In the genomic region with DNA sequence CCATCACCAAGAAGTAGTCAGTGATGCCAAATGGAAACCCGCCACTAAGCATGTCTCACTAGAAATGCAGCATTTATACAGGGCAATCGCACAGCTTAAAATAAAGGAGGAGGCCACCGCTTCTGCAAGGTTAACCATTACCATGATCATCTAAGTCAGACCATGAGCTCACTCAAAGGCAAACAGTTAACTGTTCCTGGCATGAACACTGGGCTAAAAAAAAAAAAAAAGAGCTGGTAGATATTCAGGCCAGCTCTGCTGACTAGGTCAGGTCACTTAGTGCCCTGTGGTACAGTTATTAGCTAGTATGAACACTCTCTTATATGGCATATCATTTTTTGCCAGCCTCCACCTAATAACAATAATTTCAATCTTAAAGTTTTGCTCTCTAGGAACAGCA, we compare ENCODE assay signal across 14 mouse cellular contexts.
"Had no signal": no experiment of that assay in that cellular context is flagged by ENCODE, and none has a peak within 500 bp of the region (broad histone marks: within the 10 kb centered on the region; RNA-seq: fewer than 3 reads in every experiment).

No protein-coding gene starts in this region.

- H3K9ac ChIP-seq: hindbrain, embryonic 13.5 days; midbrain, embryonic 12.5 days; neural tube, embryonic 13.5 days had no signal

- H3K27ac ChIP-seq: hindbrain, embryonic 13.5 days; hindbrain, postnatal 0 days; layer of hippocampus, adult 2 months; limb, embryonic 13.5 days; midbrain, embryonic 12.5 days; neural tube, embryonic 13.5 days had no signal

- DNase-seq: left cerebral cortex, postnatal 4 days; lung, adult 18-20 months; retina, postnatal 1 day; right cerebral cortex, postnatal 4 days; spleen, adult 18-20 months; thymus, adult 18-20 months; thymus, postnatal 14 days had no signal

- ATAC-seq: hindbrain, postnatal 0 days; midbrain, embryonic 16.5 days had no signal

- H3K9me3 ChIP-seq: hindbrain, embryonic 13.5 days; limb, embryonic 13.5 days; midbrain, embryonic 12.5 days; neural tube, embryonic 13.5 days had no signal

- H3K4me3 ChIP-seq: hindbrain, embryonic 13.5 days; layer of hippocampus, adult 2 months; limb, embryonic 13.5 days; midbrain, embryonic 12.5 days; neural tube, embryonic 13.5 days had no signal

- H3K4me2 ChIP-seq: hindbrain, embryonic 13.5 days; limb, embryonic 13.5 days; midbrain, embryonic 12.5 days; neural tube, embryonic 13.5 days had no signal

- H3K27me3 ChIP-seq: hindbrain, embryonic 13.5 days; limb, embryonic 13.5 days; midbrain, embryonic 12.5 days; neural tube, embryonic 13.5 days had no signal
